Mouse (Mus musculus) hindbrain, embryonic 16.5 days (tissue): ENCODE measurements around the gene Dock6. TPM values are rescaled to one million over a fixed set of nuclear protein-coding genes. Genes with fewer than 3 reads are reported as not detected.
A peak's percentile ranks its signal among the peaks of the same experiment; 100 is the strongest.

Source experiments
- ATAC-seq: fragments of 200-750 bp; cut with Nextera tagmentation; 2 replicates; pipeline ENCODE4 v1.8.0; 2017; ENCODE audit warnings: moderate TSS enrichment, moderate library complexity
- H3K27ac ChIP-seq: fragments of 300-500 bp; sonication (generic); 2 replicates; pipeline ENCODE4 v1.5.1; 2014; ENCODE audit warnings: low read depth, mild to moderate bottlenecking, control low read depth, low read length, moderate library complexity
- H3K27me3 ChIP-seq: fragments of 300-500 bp; sonication (generic); replicated peaks from 2 replicates; pipeline ENCODE4 v1.6.1; 2014; ENCODE audit warnings: low read length; ENCODE audit not compliant: control insufficient read depth, insufficient read depth
- H3K36me3 ChIP-seq: fragments of 300-500 bp; sonication (generic); 2 replicates; pipeline ENCODE4 v1.6.1; 2014; ENCODE audit warnings: mild to moderate bottlenecking, low read length, moderate library complexity, mixed read lengths; ENCODE audit not compliant: control insufficient read depth, insufficient read depth
- H3K4me1 ChIP-seq: fragments of 300-500 bp; sonication (generic); 2 replicates; pipeline ENCODE4 v1.6.1; 2014; ENCODE audit warnings: low read depth, low read length; ENCODE audit not compliant: control insufficient read depth, insufficient read depth
- H3K4me2 ChIP-seq: fragments of 300-500 bp; sonication (generic); 2 replicates; pipeline ENCODE4 v1.6.1; 2014; ENCODE audit warnings: mild to moderate bottlenecking, low read length, control low read depth, moderate library complexity
- H3K4me3 ChIP-seq: fragments of 300-500 bp; sonication (generic); 2 replicates; pipeline ENCODE4 v1.5.1; 2014; ENCODE audit warnings: mild to moderate bottlenecking, low read length, control low read depth, moderate library complexity
- H3K9ac ChIP-seq: fragments of 300-500 bp; sonication (generic); 2 replicates; pipeline ENCODE4 v1.6.1; 2014; ENCODE audit warnings: low read depth, mild to moderate bottlenecking, control low read depth, low read length, moderate library complexity
- H3K9me3 ChIP-seq: fragments of 300-500 bp; sonication (generic); 2 replicates; pipeline ENCODE4 v1.6.1; 2014; ENCODE audit warnings: mild to moderate bottlenecking, low read length, moderate library complexity; ENCODE audit not compliant: control insufficient read depth
- WGBS: fragments of 180-500 bp; shearing (Covaris S2); extraction: QIAGEN DNeasy Blood & Tissue Kit; methylation state at CpG from one replicate; pipeline ENCODE4 v1.1.7; 2014; 5-methylcytosine and 5-hydroxymethylcytosine counted together
- polyA plus RNA-seq: library from polyadenylated mRNA; unstranded; fragments of >200 nt; fragmentation: Nextera tagmentation; extraction: Ambion mirVana; gene quantifications from 2 replicates; pipeline ENCODE4 v1.2.1, GENCODE M21; 2015

Gene Dock6
- polyA plus RNA-seq, 1 experiment from 2014 or later: 16.0 TPM

DNA sequence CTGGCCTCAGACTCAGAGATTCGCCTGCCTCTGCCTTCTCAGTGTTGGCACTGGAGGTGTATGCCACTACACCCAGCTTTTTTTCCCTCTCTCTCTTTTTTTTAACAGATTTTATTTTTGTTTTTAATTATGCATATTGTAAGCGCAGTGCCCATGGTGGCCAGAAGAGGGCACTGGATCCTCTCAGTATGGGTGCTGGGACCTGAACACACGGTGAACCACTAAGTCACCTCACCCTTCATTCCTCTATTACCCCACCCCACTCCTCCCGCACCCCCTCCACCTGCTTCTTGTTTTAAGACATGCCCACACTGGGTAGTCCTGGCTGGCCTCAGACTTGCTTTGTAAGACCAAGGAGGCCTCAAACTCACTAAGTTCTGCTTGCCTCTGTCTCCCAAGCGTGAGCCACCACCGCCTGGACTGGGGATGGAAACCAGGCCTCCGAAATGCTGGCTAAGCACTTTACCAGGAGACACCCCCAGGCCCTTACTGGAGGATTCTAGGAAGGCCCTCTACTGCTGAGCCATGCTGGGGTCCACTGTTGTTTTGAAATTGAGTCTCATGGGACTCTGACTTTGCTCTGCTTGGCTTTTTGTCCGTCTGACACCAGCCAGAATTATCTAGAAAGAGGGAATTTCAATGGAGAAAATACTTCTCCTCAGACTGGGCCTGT is 12.2 kb downstream of the Dock6 start:
- Histone ChIP-seq H3K27me3 (no peaks in the 10 kb centered on the region), H3K9ac (no peak overlapping the region), H3K36me3 (no peaks in the 10 kb centered on the region), H3K9me3 (no peaks in the 10 kb centered on the region), H3K27ac (no peak overlapping the region), H3K4me3 (no peak overlapping the region), H3K4me1 (no peaks in the 10 kb centered on the region), H3K4me2 (no peak overlapping the region)
- 57% methylated on average over 8 of the region's 8 CpGs for WGBS
- no peak for ATAC-seq

DNA sequence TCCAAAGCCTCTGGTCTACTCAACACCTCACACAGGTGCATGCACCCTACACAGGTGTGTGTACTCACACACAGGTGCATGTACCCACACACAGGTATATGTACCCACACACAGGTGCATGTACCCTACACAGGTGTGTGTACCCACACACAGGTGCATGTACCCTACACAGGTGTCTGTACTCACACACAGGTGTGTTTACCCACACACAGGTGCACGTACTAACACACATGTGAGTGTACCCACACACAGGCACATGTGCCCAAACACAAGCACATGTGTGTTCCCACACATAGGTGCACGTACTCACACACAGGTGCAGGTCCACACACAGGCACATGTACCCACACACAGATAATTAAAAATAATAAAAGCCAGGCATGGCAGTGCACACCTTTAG is 14.7 kb downstream of the Dock6 start:
- no peaks in the 10 kb centered on the region for H3K4me1 ChIP-seq
- ATAC-seq: no peak
- H3K27me3 ChIP-seq: no peaks in the 10 kb centered on the region
- H3K4me2 ChIP-seq: no peak overlapping the region
- no peak overlapping the region for H3K27ac ChIP-seq
- no peaks in the 10 kb centered on the region for H3K9me3 ChIP-seq
- WGBS: 87% methylated on average over 2 of the region's 2 CpGs
- H3K4me3 ChIP-seq: no peak overlapping the region
- no peak overlapping the region for H3K9ac ChIP-seq
- no peaks in the 10 kb centered on the region for H3K36me3 ChIP-seq

DNA sequence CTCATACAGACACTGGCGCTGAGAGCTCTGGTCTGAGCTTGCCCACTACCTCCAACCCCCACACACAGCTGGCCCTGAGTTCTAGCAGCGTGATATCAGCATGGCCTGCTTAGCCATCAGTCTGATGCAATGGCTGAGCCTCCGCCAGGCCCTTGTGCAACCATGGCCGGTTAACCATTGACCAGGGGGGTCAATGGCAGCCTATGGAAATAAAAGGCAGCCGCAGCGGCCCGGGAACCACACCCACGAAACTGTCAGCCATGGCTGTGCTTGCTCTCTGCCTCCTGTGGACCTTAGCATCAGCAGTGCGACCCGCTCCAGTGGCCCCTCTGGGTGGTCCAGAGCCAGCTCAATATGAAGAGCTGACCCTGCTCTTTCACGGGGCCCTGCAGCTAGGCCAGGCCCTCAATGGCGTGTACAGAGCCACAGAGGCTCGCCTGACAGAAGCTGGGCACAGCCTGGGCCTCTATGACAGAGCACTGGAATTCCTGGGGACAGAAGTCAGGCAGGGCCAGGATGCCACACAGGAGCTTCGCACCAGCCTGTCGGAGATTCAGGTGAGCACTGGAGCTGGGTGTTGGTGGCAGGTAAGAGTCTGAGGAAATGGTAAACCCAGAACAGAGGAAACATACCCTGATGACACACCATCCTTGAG is 17.1 kb downstream of the Dock6 start, which contains the start of gene Angptl8:
Angptl8 (plus strand) TSS at position 253 of the 655 bp plus-strand sequence.
- H3K9me3 ChIP-seq: no peaks in the 10 kb centered on the region
- H3K27me3 ChIP-seq: no peaks in the 10 kb centered on the region
- H3K4me3 ChIP-seq: no peak within 1 kb of the TSS
- no peaks in the 10 kb centered on the region for H3K4me1 ChIP-seq
- ATAC-seq: no peak
- 61% methylated on average over 15 of the region's 15 CpGs for WGBS
- no peak within 1 kb of the TSS for H3K27ac ChIP-seq
- peak within 1 kb of the TSS; percentile 27; the same call in 1 of the 2 replicates for H3K9ac ChIP-seq
- H3K4me2 ChIP-seq: no peak within 1 kb of the TSS
- no peaks in the 10 kb centered on the region for H3K36me3 ChIP-seq

- WGBS: 87% methylated on average over 19 of the region's 20 CpGs
- no peak for ATAC-seq
- H3K4me1 ChIP-seq: no peaks in the 10 kb centered on the region
These were observed 20.7 kb downstream of the Dock6 start for GRCm38 (mm10) chr9:21831558-21832240.

GRCm38 (mm10) chr9:21830936-21831335 is 21.5 kb downstream of the Dock6 start:
- Histone ChIP-seq H3K4me3 (no peak overlapping the region), H3K27ac (no peak overlapping the region), H3K36me3 (no peaks in the 10 kb centered on the region), H3K4me2 (no peak overlapping the region), H3K27me3 (no peaks in the 10 kb centered on the region), H3K4me1 (no peaks in the 10 kb centered on the region), H3K9me3 (no peaks in the 10 kb centered on the region), H3K9ac (no peak overlapping the region)
- ATAC-seq: no peak
- WGBS: 89% methylated on average over 11 of the region's 11 CpGs

More at GRCm38 (mm10) chr9:21831558-21832240, 20.7 kb downstream of the Dock6 start:
- Histone ChIP-seq H3K27ac (no peak overlapping the region), H3K36me3 (no peaks in the 10 kb centered on the region), H3K4me3 (no peak overlapping the region), H3K4me2 (no peak overlapping the region), H3K9me3 (no peaks in the 10 kb centered on the region), H3K27me3 (no peaks in the 10 kb centered on the region), H3K9ac (no peak overlapping the region)

- no peaks in the 10 kb centered on the region for H3K27me3 ChIP-seq
- H3K4me2 ChIP-seq: no peak overlapping the region
- WGBS: 80% methylated on average over 5 of the region's 5 CpGs
- no peak overlapping the region for H3K9ac ChIP-seq
- H3K27ac ChIP-seq: no peak overlapping the region
- no peak overlapping the region for H3K4me3 ChIP-seq
- H3K36me3 ChIP-seq: no peaks in the 10 kb centered on the region
- no peaks in the 10 kb centered on the region for H3K4me1 ChIP-seq
- no peaks in the 10 kb centered on the region for H3K9me3 ChIP-seq
- ATAC-seq: no peak
These were observed 22.0 kb downstream of the Dock6 start for GRCm38 (mm10) chr9:21830461-21830850.

- ATAC-seq: no peak
- no peak overlapping the region for H3K4me3 ChIP-seq
- H3K9me3 ChIP-seq: no peaks in the 10 kb centered on the region
- H3K9ac ChIP-seq: no peak overlapping the region
- H3K27ac ChIP-seq: no peak overlapping the region
- H3K36me3 ChIP-seq: no peaks in the 10 kb centered on the region
- no peak overlapping the region for H3K4me2 ChIP-seq
- WGBS: 87% methylated on average over 14 of the region's 14 CpGs
- H3K27me3 ChIP-seq: no peaks in the 10 kb centered on the region
- H3K4me1 ChIP-seq: no peaks in the 10 kb centered on the region
These were observed 22.5 kb downstream of the Dock6 start for GRCm38 (mm10) chr9:21829834-21830460.

GRCm38 (mm10) chr9:21824366-21824765 is 28.1 kb downstream of the Dock6 start:
- H3K27me3 ChIP-seq: no peaks in the 10 kb centered on the region
- no peaks in the 10 kb centered on the region for H3K36me3 ChIP-seq
- H3K27ac ChIP-seq: no peak overlapping the region
- H3K9me3 ChIP-seq: no peaks in the 10 kb centered on the region
- no peak overlapping the region for H3K4me2 ChIP-seq
- no peak overlapping the region for H3K4me3 ChIP-seq
- no peak overlapping the region for H3K9ac ChIP-seq
- WGBS: 70% methylated on average over 10 of the region's 10 CpGs
- no peak for ATAC-seq
- H3K4me1 ChIP-seq: no peaks in the 10 kb centered on the region

GRCm38 (mm10) chr9:21823957-21824356 is 28.5 kb downstream of the Dock6 start:
- ATAC-seq: no peak
- Histone ChIP-seq H3K27me3 (no peaks in the 10 kb centered on the region), H3K9me3 (no peaks in the 10 kb centered on the region), H3K4me2 (no peak overlapping the region), H3K4me3 (no peak overlapping the region), H3K36me3 (no peaks in the 10 kb centered on the region), H3K27ac (no peak overlapping the region), H3K9ac (no peak overlapping the region), H3K4me1 (no peaks in the 10 kb centered on the region)
- WGBS: 61% methylated on average over 4 of the region's 4 CpGs
